Mouse (Mus musculus) bone marrow macrophage, adult 2 months (primary cell): ENCODE measurements at regions not wholly inside any gene's neighbourhood (a gene's known extent, or its start where the extent isn't known, plus 50 kb on each side); places are given as distances from the start of the nearest gene placed in this dataset.

Source experiments
- H3K27ac ChIP-seq: 2 replicates; pipeline ENCODE4 v1.5.1; 2012; ENCODE audit warnings: low read depth, low read length; ENCODE audit not compliant: insufficient read depth
- H3K4me1 ChIP-seq: 2 replicates; pipeline ENCODE4 v1.6.1; 2012; ENCODE audit warnings: low read length; ENCODE audit not compliant: control insufficient read depth, insufficient read depth
- H3K4me3 ChIP-seq: 2 replicates; pipeline ENCODE4 v1.5.1; 2012; ENCODE audit warnings: mild to moderate bottlenecking, low read length, moderate library complexity; ENCODE audit not compliant: insufficient read depth
- CTCF ChIP-seq: IDR thresholded peaks from 2 replicates; pipeline ENCODE4 v1.5.1; 2012; ENCODE audit warnings: low read depth, mild to moderate bottlenecking, low read length, moderate library complexity
- POLR2A ChIP-seq: IDR thresholded peaks from 2 replicates; pipeline ENCODE4 v1.6.1; 2012; ENCODE audit warnings: mild to moderate bottlenecking, low read depth, low read length, borderline replicate concordance

- Histone ChIP-seq H3K4me3 (no peak overlapping the region), H3K4me1 (no peaks in the 10 kb centered on the region), H3K27ac (no peak overlapping the region)
- TF ChIP-seq POLR2A = no peak
- no peak for TF ChIP-seq CTCF
These were observed 271.3 kb downstream of the Wdr11 start for GRCm38 (mm10) chr7:129862966-129863365.

DNA sequence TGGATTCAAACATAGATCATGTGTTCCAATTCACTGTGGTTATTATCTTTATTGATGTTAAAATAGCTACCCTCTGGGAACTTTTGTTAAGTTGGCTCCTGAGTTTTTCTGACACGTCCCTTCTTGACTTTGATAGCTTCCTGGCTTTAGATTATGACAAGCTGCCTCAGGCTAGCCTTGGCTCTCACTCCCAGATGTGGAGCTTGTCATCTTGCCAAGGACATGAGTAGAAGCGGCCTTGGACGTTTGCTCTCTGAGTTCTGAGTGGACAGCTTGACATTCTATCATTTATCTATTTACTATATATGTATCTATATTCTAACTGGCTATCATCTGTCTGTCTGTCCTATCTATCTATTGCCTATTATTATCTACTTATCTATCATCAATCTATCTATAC is 273.9 kb downstream of the Wdr11 start:
- Histone ChIP-seq H3K4me3 (no peak overlapping the region), H3K4me1 (no peaks in the 10 kb centered on the region), H3K27ac (no peak overlapping the region)
- TF ChIP-seq POLR2A (no peak), CTCF (no peak)

GRCm38 (mm10) chr7:129872208-129872790 is 280.6 kb downstream of the Wdr11 start:
- Histone ChIP-seq H3K4me3 (no peak overlapping the region), H3K4me1 (no peaks in the 10 kb centered on the region), H3K27ac (no peak overlapping the region)
- TF ChIP-seq CTCF = no peak
- no peak for TF ChIP-seq POLR2A

GRCm38 (mm10) chr7:129876202-129876851 is 284.7 kb downstream of the Wdr11 start:
- no peak overlapping the region for H3K4me3 ChIP-seq
- no peaks in the 10 kb centered on the region for H3K4me1 ChIP-seq
- no peak overlapping the region for H3K27ac ChIP-seq
- TF ChIP-seq POLR2A (no peak), CTCF (no peak)

GRCm38 (mm10) chr7:129876852-129877223 is 285.2 kb downstream of the Wdr11 start:
- no peaks in the 10 kb centered on the region for H3K4me1 ChIP-seq
- H3K4me3 ChIP-seq = no peak overlapping the region
- TF ChIP-seq POLR2A = no peak
- no peak for TF ChIP-seq CTCF
- no peak overlapping the region for H3K27ac ChIP-seq

- no peak overlapping the region for H3K4me3 ChIP-seq
- no peak overlapping the region for H3K27ac ChIP-seq
- no peaks in the 10 kb centered on the region for H3K4me1 ChIP-seq
- TF ChIP-seq POLR2A = no peak
- TF ChIP-seq CTCF = no peak
These were observed 304.6 kb downstream of the Wdr11 start for GRCm38 (mm10) chr7:129896291-129896690.

- Histone ChIP-seq H3K4me3 (no peak overlapping the region), H3K4me1 (no peaks in the 10 kb centered on the region), H3K27ac (no peak overlapping the region)
- TF ChIP-seq POLR2A = no peak
- TF ChIP-seq CTCF = no peak
These were observed 305.8 kb downstream of the Wdr11 start for GRCm38 (mm10) chr7:129897511-129897910.

DNA sequence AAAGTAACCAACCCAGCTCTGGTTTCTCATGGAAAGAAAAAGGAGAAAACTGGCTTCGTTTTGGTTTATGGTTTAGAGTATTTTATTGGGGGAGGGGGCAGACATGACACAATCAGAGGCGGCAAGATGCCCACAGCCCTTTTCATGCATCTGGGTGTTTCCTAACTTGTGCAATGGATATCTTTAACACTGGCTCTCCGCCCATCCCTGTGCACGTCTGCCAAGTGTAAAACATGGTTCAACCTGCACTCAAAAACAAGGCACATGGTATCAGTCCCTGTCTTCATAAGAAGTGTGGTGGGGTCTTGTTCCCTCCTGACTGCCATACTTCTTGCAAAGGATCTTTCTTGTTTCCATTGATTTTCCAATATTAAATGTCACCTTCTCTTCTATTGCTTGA is 310.6 kb downstream of the Wdr11 start:
- Histone ChIP-seq H3K4me1 (no peaks in the 10 kb centered on the region), H3K27ac (no peak overlapping the region), H3K4me3 (no peak overlapping the region)
- TF ChIP-seq CTCF (no peak), POLR2A (no peak)

- no peak for TF ChIP-seq POLR2A
- TF ChIP-seq CTCF = no peak
- Histone ChIP-seq H3K4me3 (no peak overlapping the region), H3K4me1 (no peaks in the 10 kb centered on the region), H3K27ac (no peak overlapping the region)
These were observed 311.5 kb downstream of the Wdr11 start for GRCm38 (mm10) chr7:129903126-129903525.

DNA sequence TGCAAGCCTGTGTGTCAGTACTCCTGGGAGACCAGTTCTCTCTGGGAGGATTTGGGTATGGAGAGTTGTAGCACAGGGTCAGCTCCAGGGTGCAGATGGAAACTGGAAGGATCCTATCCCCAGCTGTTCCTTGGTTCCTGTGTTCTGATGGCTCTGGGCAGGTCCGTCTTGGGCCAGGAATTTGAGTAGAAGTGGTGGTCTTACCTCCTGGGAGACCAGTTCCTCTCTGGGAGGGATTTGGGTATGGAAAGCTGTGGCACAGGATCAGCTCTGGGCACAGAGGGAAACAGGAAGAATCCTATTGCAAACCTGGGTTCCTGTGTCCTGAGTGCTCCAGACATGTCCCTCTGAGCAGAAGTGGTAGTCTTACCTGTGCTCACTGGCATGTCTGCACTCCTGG is 314.5 kb downstream of the Wdr11 start:
- Histone ChIP-seq H3K4me3 (no peak overlapping the region), H3K4me1 (no peaks in the 10 kb centered on the region), H3K27ac (no peak overlapping the region)
- TF ChIP-seq CTCF = no peak
- no peak for TF ChIP-seq POLR2A
